Mouse (Mus musculus): ENCODE measurements around the gene Btg1. TPM values are rescaled to one million over a fixed set of nuclear protein-coding genes. Genes with fewer than 3 reads are reported as not detected.

Btg1 gene
- polyA plus RNA-seq, 2 experiments from 2014 or later: 187 to 198 TPM

DNA sequence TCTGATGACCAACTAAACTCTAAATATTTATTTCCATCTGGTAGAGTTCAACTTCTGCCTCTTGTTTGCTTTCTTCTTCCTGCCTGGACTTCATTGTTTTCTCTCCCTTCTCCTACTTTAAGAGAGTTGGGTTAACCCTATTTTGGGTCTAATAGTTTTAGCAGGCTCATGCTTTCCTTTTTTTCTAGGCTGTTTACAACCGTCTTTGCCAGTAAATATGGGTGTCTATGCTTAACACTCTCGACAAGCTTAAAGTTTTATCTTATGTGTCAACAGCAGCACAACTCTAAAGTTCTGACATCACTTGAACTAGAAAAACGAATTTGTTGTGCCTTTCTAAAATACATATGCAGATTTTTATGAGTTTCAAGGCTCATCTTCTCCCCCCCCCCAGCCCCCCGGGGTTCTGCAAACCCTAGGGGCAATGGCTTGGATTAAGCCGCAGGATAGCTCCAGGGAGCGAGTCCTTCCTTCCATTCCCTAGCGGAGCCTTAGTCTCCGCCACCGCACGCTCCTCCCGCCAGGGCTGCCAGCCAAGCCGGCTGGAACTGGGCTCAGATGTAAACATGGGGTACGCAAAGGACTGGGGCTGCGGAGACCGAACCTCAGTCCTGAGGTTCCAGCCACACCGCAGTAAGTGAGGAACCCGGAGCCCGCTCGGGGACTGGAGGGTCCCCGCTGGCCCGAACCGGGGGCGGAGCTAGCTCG lies 651 bp upstream of the Btg1 start:
- no peak for ATAC-seq

DNA sequence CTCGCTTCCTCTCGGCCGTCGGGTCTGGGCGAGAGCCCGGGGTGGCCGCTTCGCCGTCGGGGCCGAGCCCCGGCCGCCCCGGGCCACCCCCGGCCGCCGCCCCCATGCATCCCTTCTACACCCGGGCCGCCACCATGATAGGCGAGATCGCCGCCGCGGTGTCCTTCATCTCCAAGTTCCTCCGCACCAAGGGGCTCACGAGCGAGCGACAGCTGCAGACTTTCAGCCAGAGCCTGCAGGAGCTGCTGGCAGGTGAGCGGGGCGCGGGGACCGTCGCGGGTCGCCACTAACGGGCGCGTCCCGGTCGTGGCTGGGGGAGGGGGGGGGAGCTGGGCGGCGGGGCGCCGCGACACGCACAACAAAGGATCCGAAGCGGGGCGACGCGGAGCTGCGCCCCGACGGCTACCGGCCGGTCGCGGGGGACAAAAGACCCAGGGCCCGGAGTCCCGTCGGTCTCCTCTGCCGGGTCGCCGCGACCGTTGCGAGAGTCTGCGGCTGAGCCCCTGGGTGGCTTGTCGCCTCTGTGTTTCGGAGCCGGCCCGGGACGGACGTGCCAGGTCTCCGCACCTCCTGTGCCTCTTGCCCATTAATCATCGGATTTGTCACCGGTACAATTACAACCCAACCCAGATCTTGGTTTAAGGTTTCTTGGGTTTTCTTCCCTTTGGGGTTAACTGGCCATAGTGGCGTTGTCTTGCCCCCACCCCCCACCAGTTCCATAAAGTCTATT lies 580 bp downstream of the Btg1 start:
- peak; percentile 0 for ATAC-seq

DNA sequence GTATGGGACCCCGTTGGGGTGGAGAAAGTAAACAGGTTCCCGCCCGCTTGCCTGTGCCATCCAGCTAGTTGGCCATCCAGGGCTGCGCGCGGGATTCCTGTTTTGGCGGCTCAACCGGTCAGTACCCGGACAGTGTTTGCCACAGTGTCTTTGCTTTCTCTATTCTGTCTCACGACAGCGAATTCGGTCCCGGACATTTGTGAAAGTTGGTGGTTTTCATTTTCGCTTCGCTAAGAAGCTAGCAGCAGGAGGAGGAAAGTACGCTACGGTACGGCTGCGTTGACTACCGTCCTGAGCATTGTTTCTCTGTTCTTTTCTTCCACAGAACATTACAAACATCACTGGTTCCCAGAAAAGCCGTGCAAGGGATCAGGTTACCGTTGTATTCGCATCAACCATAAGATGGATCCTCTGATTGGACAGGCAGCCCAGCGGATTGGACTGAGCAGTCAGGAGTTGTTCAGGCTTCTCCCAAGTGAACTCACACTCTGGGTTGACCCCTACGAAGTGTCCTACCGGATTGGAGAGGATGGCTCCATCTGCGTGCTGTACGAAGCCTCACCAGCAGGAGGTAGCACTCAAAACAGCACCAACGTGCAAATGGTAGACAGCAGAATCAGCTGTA lies 1.3 kb downstream of the Btg1 start:
- ATAC-seq: peak; percentile 11

DNA sequence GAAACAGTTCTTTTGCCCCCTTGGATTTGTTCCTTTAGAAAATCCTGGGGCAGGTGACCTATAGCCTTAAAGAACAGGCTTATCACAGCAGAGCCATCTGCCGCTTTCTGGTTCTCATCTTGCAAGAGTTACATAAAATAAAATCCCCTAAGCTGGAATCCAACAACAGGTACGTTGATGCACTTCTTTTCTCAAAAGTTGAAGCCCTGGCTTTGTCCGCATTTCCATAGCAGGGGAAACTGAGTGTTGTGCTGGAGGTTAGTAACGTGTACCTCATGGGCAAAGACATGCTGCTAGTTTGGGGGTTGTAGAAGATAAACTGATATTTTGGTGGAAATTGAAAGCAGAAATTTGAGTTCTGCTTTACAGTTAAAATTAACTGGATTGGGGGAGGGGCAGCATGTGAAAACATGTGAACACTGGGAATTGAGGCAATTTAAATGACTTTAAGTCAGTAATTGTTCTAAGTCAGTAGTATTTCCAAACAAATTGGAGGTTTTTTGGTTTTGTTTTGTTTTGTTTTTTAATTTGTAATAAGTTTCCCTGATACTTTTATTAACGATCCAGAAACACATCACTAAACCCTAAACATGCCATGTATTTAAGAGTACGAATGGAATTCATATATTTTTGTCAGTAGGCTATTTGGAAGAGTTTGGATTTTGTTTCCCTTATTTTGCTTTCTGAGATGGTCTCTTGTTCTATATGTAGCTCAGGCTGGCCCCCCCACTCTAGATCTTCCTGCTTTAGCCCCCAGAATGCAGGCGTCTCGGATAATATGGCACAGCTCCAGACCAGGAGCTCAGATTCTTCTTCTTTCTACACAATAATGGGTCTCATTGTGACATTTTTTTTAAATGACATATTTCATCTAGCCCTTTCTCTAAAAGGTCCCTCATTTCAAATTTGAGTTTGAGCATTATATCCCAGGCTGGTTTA lies 3.4 kb downstream of the Btg1 start:
- no peak for ATAC-seq

DNA sequence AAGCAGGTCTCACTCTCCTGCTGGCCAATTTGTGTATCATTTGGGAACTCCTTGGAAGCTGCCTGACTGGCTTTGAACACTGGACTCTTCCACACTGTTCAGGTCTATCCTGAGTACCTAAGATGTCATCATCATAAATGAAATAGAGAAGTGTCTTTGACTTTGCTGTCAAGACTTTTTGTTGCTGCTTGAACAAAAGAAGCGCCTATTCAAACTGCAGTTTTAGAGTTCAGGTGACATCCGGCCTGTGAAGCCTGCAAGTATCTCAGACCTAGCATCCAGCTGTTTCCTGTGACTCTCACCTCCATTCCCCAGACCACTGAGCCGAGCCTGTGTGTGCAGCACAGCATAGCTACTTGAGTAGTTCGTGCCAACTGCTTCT lies 4.1 kb downstream of the Btg1 start:
- ATAC-seq: peak; percentile 7

DNA sequence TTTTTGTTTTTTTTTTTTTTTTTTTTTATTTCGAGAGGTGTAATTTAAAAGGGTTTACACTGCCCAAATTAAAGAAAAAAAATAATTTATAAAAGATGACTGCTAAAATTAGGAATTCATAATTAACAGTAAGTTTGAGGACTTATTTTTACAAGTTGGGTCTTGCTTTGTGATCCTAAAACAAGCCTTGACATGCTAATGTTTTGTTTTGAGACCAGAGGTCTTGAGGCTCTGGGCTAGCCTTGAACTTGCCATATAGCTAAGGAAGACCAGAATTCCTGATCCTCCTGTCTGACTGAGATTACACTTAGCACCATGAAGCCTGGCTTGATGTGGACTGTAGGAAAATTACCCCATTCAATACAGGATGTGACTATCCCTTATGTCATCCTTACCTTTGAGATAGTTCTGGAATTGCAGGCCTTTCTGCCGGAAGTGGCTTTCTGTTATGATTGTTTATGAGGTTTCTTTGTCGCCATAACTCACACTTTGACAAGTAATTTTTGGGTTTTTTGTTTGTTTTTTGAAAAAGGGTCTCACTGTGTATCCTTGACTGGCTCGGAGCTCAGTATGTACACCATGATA lies 4.6 kb downstream of the Btg1 start:
- ATAC-seq: no peak

DNA sequence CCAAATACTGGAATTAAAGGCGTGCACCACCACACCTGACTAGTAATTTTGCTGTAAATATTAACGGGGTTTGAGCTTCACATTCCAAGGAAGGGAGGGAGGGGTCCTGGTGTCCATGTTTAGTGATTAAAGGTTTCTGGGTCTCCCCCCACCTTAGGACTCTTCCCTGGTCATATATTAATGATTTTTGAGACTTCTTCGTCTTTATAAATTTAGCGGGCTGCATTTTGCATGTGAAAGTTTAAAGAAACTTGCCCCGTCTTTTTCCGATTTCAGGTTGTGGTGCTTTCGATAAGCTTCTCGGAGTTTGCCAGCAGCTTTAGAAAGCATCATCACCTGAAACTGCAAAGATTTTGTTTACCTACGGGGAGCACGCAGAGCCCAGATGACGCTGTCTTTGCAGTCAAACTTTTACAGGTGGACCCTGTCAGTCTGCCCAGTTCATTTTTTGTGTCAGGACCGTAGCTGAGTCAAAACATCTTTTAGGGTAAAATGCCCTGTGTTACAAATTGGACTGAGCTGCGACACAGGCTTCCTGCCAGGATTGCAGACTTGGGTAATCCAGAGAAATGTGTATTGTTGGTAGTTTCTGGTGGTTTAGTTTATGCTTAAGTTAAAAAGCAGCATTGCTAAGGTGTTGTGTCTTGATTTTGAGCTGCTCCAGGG lies 5.3 kb downstream of the Btg1 start:
- ATAC-seq: no peak

DNA sequence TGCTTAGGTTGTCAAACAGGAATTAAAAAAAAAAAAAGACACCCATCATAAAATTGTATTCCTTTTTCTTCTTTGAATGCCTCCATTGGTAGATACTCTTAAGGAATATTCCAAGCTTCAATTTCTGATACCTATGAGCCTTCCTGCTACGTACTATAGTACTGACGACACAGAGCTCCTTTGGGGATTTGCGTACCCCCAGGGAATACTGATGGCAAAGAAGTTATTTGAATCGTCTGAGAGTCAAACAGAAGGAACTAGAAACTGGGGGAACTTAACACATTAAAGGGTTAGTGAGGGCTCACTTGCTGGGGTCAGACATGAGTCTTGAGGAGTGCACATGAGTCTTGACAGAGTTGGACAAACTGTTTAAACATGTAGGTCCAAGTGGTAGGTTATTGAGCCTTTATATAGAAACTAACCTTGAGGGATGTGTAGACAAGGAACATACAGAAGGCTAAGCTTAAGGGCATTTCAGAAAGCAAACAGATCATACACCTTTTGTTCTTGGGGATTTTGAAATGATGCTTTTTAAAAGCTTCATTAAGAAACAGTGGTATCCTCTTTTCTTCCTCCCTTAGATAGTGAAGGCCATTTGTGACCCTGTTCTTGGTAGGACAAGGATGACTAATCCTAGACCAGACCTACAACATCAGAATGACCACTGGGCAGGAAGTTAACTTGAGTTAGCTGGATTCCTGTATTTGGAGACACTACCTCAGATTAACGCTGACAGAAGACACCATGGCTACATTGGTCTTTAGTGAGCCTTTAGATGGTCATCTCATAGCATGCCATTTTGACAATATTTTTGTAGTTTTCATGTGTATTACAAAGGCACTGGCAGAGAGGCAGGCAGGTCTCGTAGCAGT lies 6.2 kb downstream of the Btg1 start:
- ATAC-seq: no peak

DNA sequence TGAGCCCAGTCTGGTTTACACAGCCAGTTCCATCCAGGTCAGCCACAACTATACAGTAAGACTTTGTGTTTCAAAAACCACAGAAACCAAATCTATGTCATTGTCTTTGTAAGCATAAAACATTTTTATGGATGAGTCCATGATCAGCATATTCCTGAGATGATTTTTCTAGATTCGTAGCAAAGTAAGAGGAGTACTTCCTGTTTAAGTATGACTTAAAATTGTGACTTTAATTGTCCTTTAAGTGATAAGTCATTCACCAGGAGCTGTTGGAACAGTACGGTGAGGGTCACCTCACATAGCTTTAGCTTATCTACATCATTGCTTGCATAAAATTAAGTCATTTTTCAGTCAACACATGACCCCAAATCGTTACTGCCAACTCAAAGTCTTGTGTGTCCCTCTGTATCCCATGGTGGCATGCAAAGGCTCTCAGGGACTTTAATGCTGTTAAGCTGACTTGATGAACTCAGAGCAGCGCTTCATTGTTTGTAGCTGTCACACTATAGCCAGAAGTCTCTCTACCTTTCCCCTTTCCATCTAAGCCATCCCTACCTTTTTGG lies 6.9 kb downstream of the Btg1 start:
- no peak for ATAC-seq

DNA sequence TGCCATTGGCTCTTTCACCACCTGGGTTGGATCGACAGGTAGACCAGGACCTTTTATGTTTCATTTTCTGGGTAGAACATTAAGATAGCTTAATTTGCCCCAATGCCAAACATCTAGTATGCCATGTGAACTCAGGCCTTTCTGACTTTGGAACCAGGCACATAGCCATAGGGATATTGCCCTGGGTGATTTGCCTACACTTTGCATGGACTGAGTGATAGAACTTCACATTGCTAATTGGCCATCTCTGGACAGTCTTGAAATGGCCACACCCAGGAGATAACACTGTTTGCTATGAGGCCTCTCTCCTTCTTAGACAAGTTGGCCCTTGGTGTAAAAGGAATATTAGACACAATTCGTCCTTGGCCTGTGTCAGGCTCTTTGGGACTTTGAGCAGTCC lies 7.6 kb downstream of the Btg1 start:
- ATAC-seq: no peak

DNA sequence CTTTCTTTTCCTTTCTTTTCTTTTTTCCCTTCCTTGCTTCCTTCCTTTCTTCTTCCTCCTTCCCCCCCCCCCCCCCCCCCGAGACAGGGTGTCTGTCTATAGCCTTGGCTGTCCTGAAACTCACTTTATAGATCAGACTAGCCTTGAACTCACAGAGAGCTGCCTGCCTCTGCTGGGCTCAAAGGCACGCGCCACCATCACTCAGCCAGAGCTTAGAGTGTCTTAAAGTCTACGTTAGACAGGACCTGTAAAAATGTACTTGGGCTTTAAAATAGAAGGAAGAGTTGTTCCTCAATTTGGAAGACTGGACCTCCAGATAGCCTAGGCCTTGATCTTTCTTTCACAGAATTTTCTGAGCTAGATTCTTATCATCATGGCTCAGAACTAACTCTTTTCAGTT lies 8.3 kb downstream of the Btg1 start:
- no peak for ATAC-seq

DNA sequence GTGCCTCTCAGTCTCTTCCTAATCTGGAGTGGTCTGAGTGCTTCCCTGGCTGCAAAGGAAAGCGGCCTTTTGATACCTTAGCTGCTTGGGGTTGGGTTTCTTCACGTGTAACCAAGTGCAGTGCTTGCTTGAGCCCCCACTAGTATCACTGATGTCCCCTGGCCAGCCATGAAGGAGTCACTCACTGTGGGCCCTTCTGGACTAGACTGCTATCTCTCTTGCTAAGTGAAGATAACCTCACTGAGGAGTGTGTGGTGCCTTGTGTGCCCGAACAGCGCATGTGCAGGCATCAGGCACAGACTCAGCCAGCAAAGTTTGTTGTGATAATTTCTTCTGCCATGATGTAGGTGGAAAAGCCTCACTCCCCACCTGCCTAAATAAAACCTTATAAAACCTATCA lies 8.9 kb downstream of the Btg1 start:
- no peak for ATAC-seq

DNA sequence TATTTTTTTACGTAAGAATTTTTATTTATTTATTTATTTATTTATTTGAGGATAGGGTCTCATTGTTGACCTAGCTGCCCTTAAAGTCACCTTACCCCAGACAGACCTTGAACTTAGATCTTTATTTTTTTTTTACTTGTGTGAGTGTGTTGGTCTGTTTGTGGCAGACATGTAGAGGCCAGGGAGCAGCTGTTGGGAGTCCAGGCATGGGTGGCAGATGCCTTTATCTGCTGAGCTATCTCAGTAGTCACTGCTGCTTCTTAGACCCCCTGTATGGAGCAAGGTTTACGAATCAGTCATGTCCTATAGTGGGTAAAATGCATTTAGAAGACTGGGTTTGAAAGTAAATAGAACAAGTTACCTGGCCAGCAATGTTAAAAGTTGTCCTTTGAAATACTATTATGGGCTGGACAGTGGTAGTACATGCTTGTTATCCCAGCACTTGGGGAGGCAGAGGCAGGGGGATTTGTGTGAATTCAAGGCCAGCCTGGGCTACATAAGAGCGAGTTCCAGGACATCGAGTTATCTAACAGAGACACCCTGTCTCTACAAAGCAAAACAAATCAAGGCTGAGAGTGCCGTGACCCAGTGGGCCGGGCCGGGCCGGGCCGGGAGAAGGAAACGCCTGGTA lies 9.4 kb downstream of the Btg1 start:
- ATAC-seq: no peak

DNA sequence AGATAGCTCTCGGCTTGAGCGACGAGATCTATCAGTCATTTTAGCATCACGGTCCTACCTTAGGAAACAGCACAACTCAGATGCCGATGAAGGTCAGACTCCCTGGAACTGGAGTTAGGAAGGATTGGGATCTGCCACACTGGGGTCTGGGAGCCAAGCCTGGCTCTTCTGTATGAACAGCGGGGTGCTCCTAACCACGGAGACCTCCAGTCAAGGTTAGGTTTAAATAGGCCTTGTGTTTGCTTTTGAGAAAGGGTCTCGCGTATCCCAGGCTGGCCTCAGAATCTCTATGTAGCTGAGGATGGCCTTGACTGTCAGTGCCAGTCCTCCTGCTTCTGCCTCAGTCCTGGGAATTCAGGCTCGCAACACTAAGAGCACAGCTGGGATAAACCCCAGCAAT lies 10.5 kb downstream of the Btg1 start:
- no peak for ATAC-seq

DNA sequence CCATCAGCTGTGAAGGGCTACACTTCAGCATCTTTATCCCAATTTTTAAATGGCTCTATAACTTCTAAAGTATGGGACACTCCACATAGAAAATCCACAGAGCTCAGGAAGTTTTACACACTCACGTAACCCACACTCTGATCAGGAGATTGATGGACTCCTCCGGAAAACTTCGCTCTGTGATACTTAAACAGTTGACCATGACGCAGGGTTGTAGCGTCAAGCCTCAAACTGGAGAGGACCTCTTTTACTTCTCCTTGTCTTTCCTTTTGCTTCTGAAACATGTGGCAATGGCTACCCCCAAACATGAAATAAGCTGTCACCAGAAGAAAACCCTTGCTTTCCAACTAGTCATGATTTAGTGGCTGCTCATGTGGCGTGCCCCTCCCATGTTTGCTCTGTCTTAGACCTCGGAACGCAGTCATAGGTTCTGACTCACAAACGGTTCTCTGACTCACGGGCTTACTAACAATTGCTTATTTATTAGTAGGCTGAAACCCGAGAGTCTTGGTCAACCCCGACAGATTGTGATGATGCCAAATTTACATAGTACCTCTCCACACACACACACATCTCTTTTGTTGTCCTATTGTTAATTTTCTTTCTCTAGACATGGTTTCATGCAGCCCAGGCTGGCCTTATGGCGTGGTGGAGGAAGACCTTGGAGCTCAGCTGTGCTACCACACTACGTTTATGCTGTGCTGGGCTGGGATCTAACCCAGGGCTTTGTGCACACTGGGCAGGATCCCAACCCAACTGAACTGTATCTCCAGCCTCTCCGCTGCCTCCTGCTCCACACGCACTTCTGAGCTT lies 11.5 kb downstream of the Btg1 start:
- ATAC-seq: peak; percentile 28

DNA sequence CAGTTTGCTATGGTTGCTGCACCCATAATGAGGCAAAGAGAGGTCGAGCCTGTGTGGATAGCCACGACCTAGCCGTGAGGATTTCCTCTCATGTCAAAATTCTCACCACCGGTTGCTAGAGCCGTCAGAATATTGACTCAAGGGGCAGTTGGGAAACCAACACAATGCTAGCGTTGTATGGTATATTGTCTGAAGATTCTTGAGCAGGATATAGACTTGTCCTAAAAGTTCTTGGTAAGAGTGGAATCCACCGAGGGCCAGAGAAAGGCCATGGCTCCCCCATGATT lies 12.1 kb downstream of the Btg1 start:
- ATAC-seq: no peak

DNA sequence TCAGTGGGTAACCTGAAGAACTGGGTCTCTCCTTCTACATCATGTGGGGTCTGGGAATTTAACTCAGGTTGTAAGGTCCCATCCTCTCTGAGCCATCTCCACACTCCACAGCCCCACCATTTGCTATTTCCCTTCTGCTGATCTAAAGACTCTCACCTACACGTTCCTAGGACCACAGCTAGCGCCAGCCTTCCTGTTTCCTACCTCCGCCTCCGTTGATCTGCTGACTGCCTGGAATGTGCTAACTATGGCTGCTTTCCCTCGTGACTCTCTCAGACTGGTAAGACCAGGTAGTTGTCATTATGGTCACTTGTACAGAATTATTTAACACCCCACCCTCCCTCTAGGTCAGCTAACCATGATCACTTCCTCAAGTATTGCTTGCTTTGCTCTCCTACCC lies 13.3 kb downstream of the Btg1 start:
- peak; percentile 11 for ATAC-seq

DNA sequence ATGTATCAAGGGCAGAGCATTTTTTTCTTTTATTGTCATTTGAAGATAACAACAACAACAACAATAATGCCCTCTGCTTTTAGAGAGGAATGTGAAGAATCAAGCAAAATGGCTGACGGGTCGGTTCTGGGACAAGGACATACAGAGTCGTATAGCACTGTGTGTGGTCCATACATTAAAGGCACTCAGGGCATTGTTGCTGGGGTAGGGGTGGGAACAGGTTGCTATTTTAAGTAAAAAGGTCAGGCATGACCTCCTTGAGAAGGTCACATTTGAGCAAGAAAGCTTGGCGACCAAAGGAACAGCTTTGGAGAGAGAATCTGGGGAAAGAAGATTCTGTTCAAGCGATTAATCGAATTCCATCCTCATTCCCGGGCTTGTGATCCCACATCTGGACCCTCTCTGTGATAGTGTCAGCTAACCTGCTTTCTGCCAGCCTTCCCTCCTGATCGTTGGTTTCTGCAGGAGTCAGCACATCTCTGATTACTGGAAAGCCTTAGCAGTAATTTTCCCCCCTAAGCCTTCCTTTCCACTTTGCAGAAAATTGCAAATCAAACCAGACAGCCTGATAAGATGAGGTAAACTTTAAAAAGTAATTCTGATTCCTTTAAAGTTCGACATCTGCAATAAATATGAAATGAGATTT lies 14.4 kb downstream of the Btg1 start:
- no peak for ATAC-seq
